Mouse (Mus musculus): ENCODE results near the gene Tia1.
A peak's percentile ranks its signal among the peaks of the same experiment; 100 is the strongest.

The Tia1 gene

GRCm38 (mm10) chr6:86385362-86386104 is 18.5 kb upstream of the Tia1 start:
- DNase-seq, result no peak

- DNase-seq, result no peak
Observed at GRCm38 (mm10) chr6:86387313-86387712, 16.7 kb upstream of the Tia1 start.

GRCm38 (mm10) chr6:86388461-86388860 is 15.6 kb upstream of the Tia1 start:
- no peak for DNase-seq

- DNase-seq, result no peak
Observed at GRCm38 (mm10) chr6:86391326-86391725, 12.7 kb upstream of the Tia1 start.

GRCm38 (mm10) chr6:86393187-86393586 is 10.8 kb upstream of the Tia1 start:
- no peak for DNase-seq

- no peak for DNase-seq
Observed at GRCm38 (mm10) chr6:86394078-86394720, 9.8 kb upstream of the Tia1 start.

- DNase-seq, result no peak
Observed at GRCm38 (mm10) chr6:86395021-86395420, 9.0 kb upstream of the Tia1 start.

- no peak for DNase-seq
Observed at GRCm38 (mm10) chr6:86395969-86396368, 8.1 kb upstream of the Tia1 start.

- peak; percentile 88 for DNase-seq
Observed at GRCm38 (mm10) chr6:86396581-86397256, 7.3 kb upstream of the Tia1 start, which contains the start of gene Pcyox1. Gene Pcyox1 (minus strand): TSS chr6:86397154.

- no peak for DNase-seq
Observed at GRCm38 (mm10) chr6:86397257-86397980, 6.6 kb upstream of the Tia1 start.

- DNase-seq, result no peak
Observed at GRCm38 (mm10) chr6:86398986-86399385, 5.0 kb upstream of the Tia1 start.

GRCm38 (mm10) chr6:86399995-86400394 is 4.0 kb upstream of the Tia1 start:
- DNase-seq, result no peak

- DNase-seq, result peak; percentile 51
Observed at GRCm38 (mm10) chr6:86400972-86401371, 3.0 kb upstream of the Tia1 start.

GRCm38 (mm10) chr6:86402681-86403607 is 1.1 kb upstream of the Tia1 start:
- DNase-seq, result no peak

GRCm38 (mm10) chr6:86403728-86404099 is 305 bp upstream of the Tia1 start:
- DNase-seq, result no peak

- DNase-seq, result no peak
Observed at GRCm38 (mm10) chr6:86404996-86405395, 977 bp downstream of the Tia1 start.

- no peak for DNase-seq
Observed at GRCm38 (mm10) chr6:86406306-86406705, 2.3 kb downstream of the Tia1 start.

GRCm38 (mm10) chr6:86418711-86419110 is 14.7 kb downstream of the Tia1 start:
- DNase-seq, result no peak

GRCm38 (mm10) chr6:86419239-86419638 is 15.2 kb downstream of the Tia1 start:
- no peak for DNase-seq

- no peak for DNase-seq
Observed at GRCm38 (mm10) chr6:86420491-86420890, 16.5 kb downstream of the Tia1 start.

GRCm38 (mm10) chr6:86426358-86426757 is 22.3 kb downstream of the Tia1 start, which contains the start of gene Gm44790:
Gene Gm44790 (plus strand): TSS chr6:86426658.
- DNase-seq, result no peak

GRCm38 (mm10) chr6:86431531-86431930 is 27.5 kb downstream of the Tia1 start:
- no peak for DNase-seq
